Mouse (Mus musculus): ENCODE data around the gene Oosp1.

Oosp1 gene

GRCm38 (mm10) chr19:11617983-11618382 lies 73.0 kb downstream of the Oosp1 start:
- DNase-seq (ENCODE audit: inconsistent ontology term): no peak

All from Muller cell, postnatal 12 days (primary cell).